Mouse (Mus musculus) gastrocnemius, adult 8-10 months (tissue): ENCODE data around the gene Cep170. TPM values are rescaled to one million over a fixed set of nuclear protein-coding genes. Genes with fewer than 3 reads are reported as not detected.
"Not testable (repeated sequence)": the region's sequence is repeated elsewhere in the genome, so short reads cannot be mapped to it uniquely, and the experiment has no call there.

Experiments used
- DNase-seq, 2 experiments: peaks; one replicate each; pipeline ENCODE4 v3.0.0; 2022; ENCODE audit warnings: low spot score in 2 of 2
- total RNA-seq, 4 experiments: library from RNA; stranded (reverse); gene quantifications; 2 replicates each; pipeline ENCODE4 v1.2.4; 2022

The Cep170 gene
- total RNA-seq: 10 to 100 TPM; 14.4 to 25.3 (median 14.6) TPM

- peak; percentile 92 to 95 for DNase-seq
These were observed at the start of gene Cep170 for GRCm38 (mm10) chr1:176814036-176814420. Cep170 (minus strand) TSS chr1:176814067.

DNA sequence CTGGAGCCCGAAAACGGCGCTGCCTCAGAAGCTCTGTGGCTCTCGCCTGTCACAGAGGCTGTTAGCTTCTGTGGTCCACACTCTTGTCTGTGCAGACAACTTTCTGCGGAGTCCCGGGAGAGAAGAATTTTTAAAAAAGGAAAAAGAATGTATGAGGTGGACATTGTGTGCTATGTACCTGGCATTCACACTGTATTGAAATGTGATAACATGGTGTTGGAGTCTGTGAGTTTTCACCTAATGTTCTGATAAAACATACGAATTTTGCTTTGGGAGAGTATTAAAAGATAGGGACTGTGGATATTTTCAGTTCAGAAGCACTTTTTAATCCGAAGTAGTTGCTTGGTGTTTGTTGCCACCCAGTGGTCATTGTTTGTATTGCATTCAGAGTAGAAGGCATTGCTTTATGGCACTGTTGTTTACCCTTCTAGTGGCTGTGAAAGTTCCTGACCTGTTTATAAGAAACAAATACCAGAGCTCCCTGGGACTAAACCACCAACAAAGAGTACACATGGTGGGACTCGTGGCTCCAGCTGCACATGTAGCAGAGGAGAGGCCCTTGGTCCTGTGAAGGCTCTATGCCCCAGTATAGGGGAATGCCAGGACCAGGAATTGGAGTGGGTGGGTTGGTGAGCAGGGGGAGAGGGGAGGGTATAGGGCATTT, 48.2 kb upstream of the Cep170 start:
- peak in 1 of 2 experiments; percentile 46 for DNase-seq

GRCm38 (mm10) chr1:176852813-176853590, 39.1 kb upstream of the Cep170 start:
- no peak for DNase-seq

DNA sequence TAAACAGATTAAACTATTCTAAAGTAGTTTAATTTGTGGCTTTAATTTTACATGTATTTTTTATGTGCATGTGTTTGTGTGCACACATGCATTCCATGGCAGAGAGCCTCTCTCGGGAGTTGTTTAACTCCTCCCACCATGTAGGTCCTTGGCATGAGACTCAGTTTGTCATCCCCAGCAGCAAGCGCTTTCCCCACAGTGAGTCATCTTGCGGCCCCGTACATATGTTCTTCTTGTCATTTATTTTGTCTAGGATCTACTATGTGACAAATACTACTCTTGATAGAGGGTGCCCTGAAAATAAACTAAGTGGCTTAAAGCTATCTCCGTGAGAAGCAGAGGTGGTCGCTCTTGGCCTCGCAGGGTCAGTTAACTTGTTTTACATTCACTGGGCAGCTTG, 37.5 kb upstream of the Cep170 start:
- DNase-seq: no peak

GRCm38 (mm10) chr1:176849377-176849776, 35.5 kb upstream of the Cep170 start:
- DNase-seq: no peak

GRCm38 (mm10) chr1:176848613-176849290, 34.9 kb upstream of the Cep170 start:
- no peak for DNase-seq

GRCm38 (mm10) chr1:176847118-176847859, 33.4 kb upstream of the Cep170 start:
- DNase-seq: no peak

GRCm38 (mm10) chr1:176845082-176845977, 31.5 kb upstream of the Cep170 start:
- DNase-seq: no peak

- not testable (repeated sequence) for DNase-seq
These were observed 22.7 kb upstream of the Cep170 start for GRCm38 (mm10) chr1:176836562-176836961.

GRCm38 (mm10) chr1:176835501-176836294, 21.8 kb upstream of the Cep170 start:
- DNase-seq: no peak

GRCm38 (mm10) chr1:176834880-176835279, 21.0 kb upstream of the Cep170 start:
- peak in 1 of 2 experiments; percentile 46 for DNase-seq

GRCm38 (mm10) chr1:176833948-176834347, 20.1 kb upstream of the Cep170 start:
- DNase-seq: peak in 1 of 2 experiments; percentile 42

GRCm38 (mm10) chr1:176833257-176833656, 19.4 kb upstream of the Cep170 start:
- DNase-seq: no peak

DNA sequence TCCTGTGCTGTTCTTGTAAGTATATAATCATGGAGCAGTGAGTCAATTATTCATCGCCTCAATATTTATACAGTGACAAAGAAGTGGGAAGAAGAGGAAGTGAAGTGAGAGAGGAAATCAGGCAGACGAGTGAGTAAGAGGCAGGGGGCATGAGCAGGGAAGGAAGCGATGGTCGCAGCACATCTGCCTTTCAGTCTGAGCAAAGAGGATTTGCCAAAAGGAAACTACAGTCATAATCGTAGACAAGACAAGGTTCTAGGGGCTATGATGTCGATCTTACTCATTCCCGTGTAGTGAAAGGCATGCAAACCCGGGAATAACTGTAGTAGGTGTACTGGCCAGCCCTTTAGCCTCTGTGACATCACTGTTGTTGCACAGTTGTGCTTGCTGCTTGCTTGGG, 18.7 kb upstream of the Cep170 start:
- DNase-seq: no peak

DNA sequence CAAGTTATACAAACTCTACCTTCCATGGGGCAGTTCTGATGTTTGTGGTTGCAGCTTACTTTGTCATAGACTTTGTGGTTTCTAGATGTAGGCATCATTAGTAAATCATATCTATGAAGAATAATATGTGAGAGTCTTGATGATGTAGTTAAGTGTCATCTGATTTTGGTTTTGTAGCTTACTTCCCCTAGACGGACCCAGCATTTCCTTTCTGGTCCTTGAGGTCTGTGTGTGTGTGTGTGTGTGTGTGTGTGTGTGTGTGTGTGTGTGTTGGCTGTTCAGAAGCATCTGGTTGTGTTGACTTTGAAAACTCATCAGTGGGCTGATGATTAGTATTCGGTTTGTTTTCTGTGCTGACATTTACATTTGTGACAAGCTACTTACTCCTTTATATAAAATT, 18.2 kb upstream of the Cep170 start:
- no peak for DNase-seq

GRCm38 (mm10) chr1:176828666-176829065, 14.8 kb upstream of the Cep170 start:
- peak; percentile 56 to 69 for DNase-seq

DNA sequence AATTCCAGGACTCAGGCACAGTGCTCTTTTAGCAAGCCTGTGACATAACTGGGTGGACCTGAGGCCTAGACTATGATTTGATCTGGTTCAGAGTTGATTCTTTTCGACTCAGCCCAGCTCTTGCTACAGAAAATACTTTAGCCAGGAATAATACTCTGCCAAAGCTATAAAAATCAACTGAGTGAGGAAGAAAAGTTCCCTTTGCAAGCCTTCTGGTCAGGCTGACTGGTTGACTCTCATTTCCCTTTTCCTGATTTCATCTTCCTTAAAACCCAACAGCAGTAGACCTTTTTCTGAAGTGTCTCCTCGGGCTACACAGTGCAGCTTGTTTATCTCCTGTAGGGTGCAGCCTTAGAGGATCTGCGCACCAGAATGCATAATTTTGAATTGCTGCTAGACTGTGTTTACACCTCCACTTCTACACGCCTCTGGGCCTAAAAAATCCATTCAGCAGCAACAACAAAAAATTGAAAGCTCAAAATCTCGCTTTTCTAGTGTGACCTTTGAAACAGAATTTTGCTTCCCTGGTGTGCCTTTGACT, 14.1 kb upstream of the Cep170 start:
- DNase-seq: no peak

GRCm38 (mm10) chr1:176827365-176827764, 13.5 kb upstream of the Cep170 start:
- DNase-seq: peak; percentile 58 to 66

DNA sequence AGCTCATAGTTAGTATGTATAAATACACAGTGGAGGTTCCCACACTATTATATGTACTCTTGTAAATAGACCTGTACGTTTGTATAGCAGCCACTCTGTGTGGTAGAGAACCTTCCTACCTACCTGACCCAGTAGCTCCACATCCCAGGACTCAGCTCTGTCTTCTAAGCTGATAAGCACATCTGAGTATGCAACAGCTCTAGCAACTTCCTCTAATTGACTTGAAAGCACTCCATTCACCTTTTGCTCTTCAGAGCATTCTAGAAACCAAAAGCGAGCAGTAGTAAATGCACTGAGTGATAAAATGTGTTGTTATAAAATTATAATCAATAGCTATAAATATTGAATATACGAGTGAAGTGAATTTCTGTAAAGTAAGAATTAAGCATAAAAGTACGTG, 13.1 kb upstream of the Cep170 start:
- DNase-seq: no peak
